Mouse (Mus musculus) thymus, adult 2 months (tissue): ENCODE measurements around the gene Evi2a. TPM values are rescaled to one million over a fixed set of nuclear protein-coding genes. Genes with fewer than 3 reads are reported as not detected.

Source experiments
- DNase-seq: peaks from one replicate; pipeline ENCODE4 v3.0.0; 2021
- H3K27ac ChIP-seq: fragments of 200-500 bp; 2 replicates; pipeline ENCODE4 v1.5.1; 2012; ENCODE audit warnings: low read length, control low read depth; ENCODE audit not compliant: control insufficient read depth, insufficient read depth
- H3K27me3 ChIP-seq: fragments of 200-500 bp; 2 replicates; pipeline ENCODE4 v1.6.1; 2012; ENCODE audit warnings: mild to moderate bottlenecking, low read length, moderate library complexity, mixed read lengths; ENCODE audit not compliant: control insufficient read depth, insufficient read depth
- H3K36me3 ChIP-seq: fragments of 200-500 bp; 2 replicates; pipeline ENCODE4 v1.6.1; 2012; ENCODE audit warnings: mild to moderate bottlenecking, low read length, moderate library complexity; ENCODE audit not compliant: control insufficient read depth, insufficient read depth
- H3K4me1 ChIP-seq: fragments of 200-500 bp; replicated peaks from 2 replicates; pipeline ENCODE4 v1.6.1; 2012; ENCODE audit warnings: low read length; ENCODE audit not compliant: control insufficient read depth, insufficient read depth
- H3K4me3 ChIP-seq: fragments of 200-500 bp; 2 replicates; pipeline ENCODE4 v1.5.1; 2012; ENCODE audit warnings: mild to moderate bottlenecking, low read length, control low read depth, moderate library complexity; ENCODE audit not compliant: control insufficient read depth, insufficient read depth
- CTCF ChIP-seq: fragments of 200-500 bp; IDR thresholded peaks from 2 replicates; pipeline ENCODE4 v1.5.1; 2012; ENCODE audit warnings: mild to moderate bottlenecking, control low read depth, low read length, moderate library complexity, borderline replicate concordance; ENCODE audit not compliant: control insufficient read depth, poor library complexity, insufficient read depth; ENCODE audit errors: extremely low read depth
- POLR2A ChIP-seq: fragments of 200-500 bp; IDR thresholded peaks from 2 replicates; pipeline ENCODE4 v1.6.1; 2012; ENCODE audit warnings: mild to moderate bottlenecking, low read length, control low read depth, moderate library complexity; ENCODE audit not compliant: control insufficient read depth, poor library complexity, insufficient read depth; ENCODE audit errors: extremely low read depth
- WGBS: fragments of 180-500 bp; shearing (Covaris S2); methylation state at CpG from one replicate; pipeline ENCODE4 v1.1.7; 2018; 5-methylcytosine and 5-hydroxymethylcytosine counted together
- polyA plus RNA-seq: library from polyadenylated mRNA; depleted of rRNA; stranded (reverse); fragments of >200 nt; gene quantifications from 2 replicates; pipeline ENCODE4 v1.2.3, GENCODE M21; 2012

The Evi2a gene
- polyA plus RNA-seq, 1 experiment, result 16.9 TPM

GRCm38 (mm10) chr11:79566947-79567346 is 36.5 kb upstream of the Evi2a start:
- no peaks in the 10 kb centered on the region for H3K27me3 ChIP-seq

GRCm38 (mm10) chr11:79563493-79563892 is 33.1 kb upstream of the Evi2a start:
- no peak for DNase-seq
- peaks cover 11% of the 10 kb centered on the region; the same call in 1 of the 2 replicates for H3K36me3 ChIP-seq
- TF ChIP-seq POLR2A, result no peak
- TF ChIP-seq CTCF, result no peak

More at GRCm38 (mm10) chr11:79566947-79567346, 36.5 kb upstream of the Evi2a start:
- no peak for DNase-seq
- whole genome bisulfite sequencing, result 92% methylated on average over 1 of the region's 1 CpGs
- TF ChIP-seq POLR2A, result no peak
- TF ChIP-seq CTCF, result no peak
- no peak overlapping the region for H3K27ac ChIP-seq
- H3K4me1 ChIP-seq, result no peaks in the 10 kb centered on the region
- H3K36me3 ChIP-seq, result peaks cover 11% of the 10 kb centered on the region; the same call in 1 of the 2 replicates
- no peak overlapping the region for H3K4me3 ChIP-seq

GRCm38 (mm10) chr11:79560536-79560935 is 30.1 kb upstream of the Evi2a start:
- DNase-seq, result no peak
- no peak overlapping the region for H3K27ac ChIP-seq
- TF ChIP-seq POLR2A, result no peak
- H3K27me3 ChIP-seq, result no peaks in the 10 kb centered on the region
- no peaks in the 10 kb centered on the region for H3K4me1 ChIP-seq
- H3K4me3 ChIP-seq, result no peak overlapping the region
- 0 out of 2 replicates have a peak, but pooled peaks cover 4% of the 10 kb centered on the region for H3K36me3 ChIP-seq
- WGBS, result 97% methylated on average over 4 of the region's 4 CpGs

More at GRCm38 (mm10) chr11:79563493-79563892, 33.1 kb upstream of the Evi2a start:
- 92% methylated on average over 7 of the region's 7 CpGs for WGBS
- H3K4me3 ChIP-seq, result no peak overlapping the region
- no peaks in the 10 kb centered on the region for H3K27me3 ChIP-seq
- no peak overlapping the region for H3K27ac ChIP-seq
- no peaks in the 10 kb centered on the region for H3K4me1 ChIP-seq

GRCm38 (mm10) chr11:79552622-79553021 is 22.2 kb upstream of the Evi2a start:
- no peak overlapping the region for H3K4me3 ChIP-seq
- DNase-seq, result no peak
- no peak overlapping the region for H3K27ac ChIP-seq
- WGBS, result 5% methylated on average over 1 of the region's 1 CpGs
- no peaks in the 10 kb centered on the region for H3K4me1 ChIP-seq
- H3K36me3 ChIP-seq, result 0 out of 2 replicates have a peak, but pooled peaks cover 3% of the 10 kb centered on the region
- H3K27me3 ChIP-seq, result no peaks in the 10 kb centered on the region
- TF ChIP-seq CTCF (no peak), POLR2A (no peak)

DNA sequence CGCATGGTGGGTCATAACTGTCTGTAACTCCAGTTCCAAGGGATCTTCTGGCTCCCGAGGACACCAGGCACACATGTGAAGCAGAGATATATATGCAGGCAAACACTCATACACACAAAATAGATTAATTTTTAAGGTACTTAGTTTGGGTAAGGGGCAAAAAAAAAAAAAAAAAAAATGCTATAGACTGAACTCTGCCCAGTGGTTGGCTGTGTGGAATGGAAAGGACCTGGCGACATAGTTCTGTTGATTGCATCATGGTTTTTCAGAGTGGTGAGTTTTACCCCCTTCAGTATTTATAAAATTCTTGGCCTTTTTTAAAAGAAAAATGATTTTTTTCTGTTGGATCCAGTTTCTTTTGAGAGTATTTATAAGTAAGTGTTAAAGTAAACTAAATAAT is 5.9 kb upstream of the Evi2a start:
- no peaks in the 10 kb centered on the region for H3K36me3 ChIP-seq
- no peak for TF ChIP-seq CTCF
- no peak for TF ChIP-seq POLR2A
- no peaks in the 10 kb centered on the region for H3K27me3 ChIP-seq
- WGBS, result 98% methylated on average over 3 of the region's 3 CpGs
- no peak overlapping the region for H3K27ac ChIP-seq
- H3K4me1 ChIP-seq, result no peaks in the 10 kb centered on the region
- no peak overlapping the region for H3K4me3 ChIP-seq
- no peak for DNase-seq

DNA sequence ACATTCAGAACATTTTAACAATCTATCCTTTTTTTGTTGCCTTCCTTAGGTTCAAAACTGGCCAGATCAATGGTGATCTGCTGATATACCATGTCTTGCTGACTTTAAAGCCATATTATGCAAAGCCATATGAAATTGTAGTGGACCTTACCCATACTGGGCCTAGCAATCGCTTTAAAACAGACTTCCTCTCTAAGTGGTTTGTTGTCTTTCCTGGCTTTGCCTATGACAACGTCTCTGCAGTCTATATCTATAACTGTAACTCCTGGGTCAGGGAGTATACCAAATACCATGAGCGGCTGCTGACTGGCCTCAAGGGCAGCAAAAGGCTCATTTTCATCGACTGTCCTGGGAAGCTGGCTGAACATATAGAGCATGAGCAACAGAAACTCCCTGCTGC is 5.1 kb upstream of the Evi2a start:
- Histone ChIP-seq H3K4me3 (no peak overlapping the region), H3K36me3 (no peaks in the 10 kb centered on the region), H3K27ac (no peak overlapping the region), H3K27me3 (no peaks in the 10 kb centered on the region), H3K4me1 (peaks cover 4% of the 10 kb centered on the region)
- TF ChIP-seq POLR2A (no peak), CTCF (no peak)
- WGBS, result 40% methylated on average over 4 of the region's 4 CpGs
- DNase-seq, result no peak

GRCm38 (mm10) chr11:79533950-79534690 is 3.7 kb upstream of the Evi2a start:
- no peaks in the 10 kb centered on the region for H3K36me3 ChIP-seq
- H3K27me3 ChIP-seq, result no peaks in the 10 kb centered on the region
- DNase-seq, result no peak
- 94% methylated on average over 8 of the region's 8 CpGs for WGBS
- no peak overlapping the region for H3K4me3 ChIP-seq
- H3K27ac ChIP-seq, result no peak overlapping the region
- H3K4me1 ChIP-seq, result peaks cover 7% of the 10 kb centered on the region
- no peak for TF ChIP-seq POLR2A
